Mouse (Mus musculus) midbrain, embryonic 12.5 days (tissue): ENCODE results near the gene Gm4201. TPM values are rescaled to one million over a fixed set of nuclear protein-coding genes. Genes with fewer than 3 reads are reported as not detected.
"Not testable (repeated sequence)": the region's sequence is repeated elsewhere in the genome, so short reads cannot be mapped to it uniquely, and the experiment has no call there.

ENCODE experiments used
- ATAC-seq: fragments of 200-750 bp; cut with Nextera tagmentation; 2 replicates; pipeline ENCODE4 v1.8.0; 2017; ENCODE audit warnings: low read depth, moderate TSS enrichment, moderate library complexity; ENCODE audit not compliant: low FRiP score
- H3K27ac ChIP-seq: fragments of 300-500 bp; sonication (generic); replicated peaks from 2 replicates; pipeline ENCODE4 v1.5.1; 2016; ENCODE audit warnings: mild to moderate bottlenecking
- H3K27me3 ChIP-seq: fragments of 300-500 bp; sonication (generic); 2 replicates; pipeline ENCODE4 v1.6.1; 2016; ENCODE audit warnings: mild to moderate bottlenecking
- H3K36me3 ChIP-seq: fragments of 300-500 bp; sonication (generic); 2 replicates; pipeline ENCODE4 v1.6.1; 2016
- H3K4me1 ChIP-seq: fragments of 300-500 bp; sonication (generic); 2 replicates; pipeline ENCODE4 v1.6.1; 2016
- H3K4me2 ChIP-seq: fragments of 300-500 bp; sonication (generic); replicated peaks from 2 replicates; pipeline ENCODE4 v1.6.1; 2016; ENCODE audit warnings: mild to moderate bottlenecking, moderate library complexity
- H3K4me3 ChIP-seq: fragments of 300-500 bp; sonication (generic); 2 replicates; pipeline ENCODE4 v1.5.1; 2016; ENCODE audit warnings: mild to moderate bottlenecking
- H3K9ac ChIP-seq: fragments of 300-500 bp; sonication (generic); replicated peaks from 2 replicates; pipeline ENCODE4 v1.6.1; 2016; ENCODE audit warnings: mild to moderate bottlenecking, moderate library complexity
- H3K9me3 ChIP-seq: fragments of 300-500 bp; sonication (generic); 2 replicates; pipeline ENCODE4 v1.6.1; 2016; ENCODE audit warnings: mild to moderate bottlenecking
- WGBS: fragments of 180-500 bp; shearing (Covaris S2); methylation state at CpG from one replicate; pipeline ENCODE4 v1.1.7; 2016; 5-methylcytosine and 5-hydroxymethylcytosine counted together
- polyA plus RNA-seq: library from polyadenylated mRNA; unstranded; fragments of >200 nt; fragmentation: Nextera tagmentation; extraction: Ambion mirVana; gene quantifications from 2 replicates; pipeline ENCODE4 v1.2.1, GENCODE M21; 2016

Gene Gm4201
- not detected in 2 replicates for polyA plus RNA-seq

DNA sequence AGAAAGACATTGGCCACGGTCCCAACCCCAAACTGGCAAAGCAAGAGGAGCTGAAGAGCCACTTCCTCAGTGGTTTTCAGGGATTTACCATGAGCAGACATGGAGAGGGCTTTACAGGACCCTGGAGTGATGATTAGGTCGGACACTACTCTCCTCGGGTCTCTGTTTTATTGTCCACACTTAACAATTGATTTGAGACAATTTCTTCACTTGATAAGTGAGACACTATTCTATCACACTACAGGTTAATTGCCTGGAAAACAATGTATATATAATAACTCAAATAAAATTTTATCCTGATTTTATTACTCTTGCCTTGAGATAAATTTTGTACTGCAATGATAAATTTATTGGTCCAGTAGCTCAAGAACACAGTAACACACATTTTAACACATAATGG, at the start of gene Gm4201:
Gene Gm4201, minus strand, starts transcription at position 101 of the 400 bp plus-strand sequence.
- H3K27ac ChIP-seq, H3K9ac ChIP-seq, H3K27me3 ChIP-seq, H3K9me3 ChIP-seq, H3K4me3 ChIP-seq, H3K4me2 ChIP-seq, H3K4me1 ChIP-seq, H3K36me3 ChIP-seq, ATAC-seq: not testable (repeated sequence)
- WGBS = no CpG with 5 or more reads among the region's 3 CpGs

DNA sequence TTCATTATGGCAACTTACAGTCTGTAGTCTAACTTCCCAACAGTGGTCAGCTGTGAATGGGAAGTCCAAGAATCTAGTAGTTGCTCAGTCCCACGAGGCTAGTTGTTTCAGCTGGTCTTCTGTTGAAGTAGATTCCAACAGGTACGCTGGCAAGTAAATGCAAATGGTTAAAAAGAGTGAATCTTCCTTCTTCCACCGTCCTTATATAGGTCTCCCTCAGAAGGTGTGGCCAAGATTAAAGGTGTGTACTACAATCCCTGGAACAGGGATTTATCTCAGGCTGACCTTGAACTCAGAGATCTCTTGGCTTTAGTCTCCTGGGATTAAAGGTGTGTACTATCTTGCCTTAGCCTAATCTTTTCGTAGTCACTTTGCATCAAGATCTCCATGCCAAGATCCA, 22.9 kb upstream of the Gm4201 start, which contains the start of gene Gm4565:
Gene Gm4565, minus strand, starts transcription at position 101 of the 400 bp plus-strand sequence.
- H3K27me3 ChIP-seq, H3K9ac ChIP-seq, H3K4me3 ChIP-seq, H3K27ac ChIP-seq, ATAC-seq, H3K9me3 ChIP-seq, H3K36me3 ChIP-seq, H3K4me2 ChIP-seq, H3K4me1 ChIP-seq: not testable (repeated sequence)
- 61% methylated on average over 2 of the region's 4 CpGs for WGBS

DNA sequence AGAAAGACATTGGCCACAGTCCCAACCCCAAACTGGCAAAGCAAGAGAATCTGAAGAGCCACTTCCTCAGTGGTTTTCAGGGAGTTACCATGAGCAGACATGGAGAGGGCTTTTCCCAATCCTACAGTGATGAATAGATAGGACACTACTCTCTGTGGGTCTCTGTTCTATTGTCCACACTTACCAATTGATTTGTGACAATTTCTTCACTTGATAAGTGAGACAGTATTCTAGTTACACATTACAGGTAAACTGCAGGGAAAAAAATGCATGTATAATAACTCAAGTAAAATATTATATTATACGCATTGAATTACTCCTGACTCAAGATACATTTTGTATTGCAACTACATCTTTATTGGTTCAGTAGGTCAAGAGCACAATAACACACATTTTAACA, 30.4 kb downstream of the Gm4201 start, which contains the start of gene Gm8677:
Gene Gm8677, minus strand, starts transcription at position 101 of the 400 bp plus-strand sequence.
- no CpG with 5 or more reads among the region's 1 CpGs for WGBS
- not testable (repeated sequence) for ATAC-seq, H3K4me3 ChIP-seq

DNA sequence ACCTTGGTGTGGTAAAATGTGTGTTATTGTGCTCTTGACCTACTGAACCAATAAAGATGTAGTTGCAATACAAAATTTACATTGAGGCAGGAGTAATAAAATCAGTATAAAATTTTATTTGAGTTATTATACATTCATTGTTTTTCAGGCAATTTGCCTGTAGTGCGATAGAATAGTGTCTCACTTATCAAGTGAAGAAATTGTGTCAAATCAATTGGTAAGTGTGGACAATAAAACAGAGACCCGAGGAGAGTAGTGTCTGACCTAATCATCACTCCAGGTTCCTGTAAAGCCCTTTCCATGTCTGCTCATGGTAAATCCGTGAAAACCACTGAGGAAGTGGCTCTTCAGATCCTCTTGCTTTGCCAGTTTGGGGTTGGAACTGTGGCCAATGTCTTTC, 42.5 kb downstream of the Gm4201 start, which contains the start of gene Vmn1r152:
Gene Vmn1r152, plus strand, starts transcription at position 301 of the 400 bp plus-strand sequence.
- no CpG with 5 or more reads among the region's 3 CpGs for WGBS
- not testable (repeated sequence) for H3K4me1 ChIP-seq, H3K4me2 ChIP-seq, H3K4me3 ChIP-seq, H3K9me3 ChIP-seq, H3K36me3 ChIP-seq, H3K27ac ChIP-seq, ATAC-seq, H3K27me3 ChIP-seq, H3K9ac ChIP-seq

More for the DNA sequence above, 30.4 kb downstream of the Gm4201 start, which contains the start of gene Gm8677:
- H3K36me3 ChIP-seq, H3K27me3 ChIP-seq, H3K4me2 ChIP-seq, H3K9me3 ChIP-seq, H3K4me1 ChIP-seq, H3K9ac ChIP-seq, H3K27ac ChIP-seq: not testable (repeated sequence)

Other genes with a start within 250 kb of the Gm4201 start
- gene Gm4187, start 235.6 kb downstream of the Gm4201 start, polyA plus RNA-seq = not detected in 2 replicates
- not detected in 2 replicates for gene Gm8660, start 194.3 kb downstream of the Gm4201 start, polyA plus RNA-seq
- gene Vmn1r148, start 151.8 kb downstream of the Gm4201 start, polyA plus RNA-seq = not detected in 2 replicates
- not detected in 2 replicates for gene Vmn1r149, start 127.1 kb downstream of the Gm4201 start, polyA plus RNA-seq
- not detected in 2 replicates for gene Gm10665, start 101.3 kb downstream of the Gm4201 start, polyA plus RNA-seq
- gene Vmn1r151, start 65.7 kb downstream of the Gm4201 start, polyA plus RNA-seq = not detected in 2 replicates
- not detected in 2 replicates for gene Vmn1r152, start 42.4 kb downstream of the Gm4201 start, polyA plus RNA-seq
- not detected in 2 replicates for gene Gm8677, start 30.5 kb downstream of the Gm4201 start, polyA plus RNA-seq
- not detected in 2 replicates for gene Gm4565, start 22.8 kb upstream of the Gm4201 start, polyA plus RNA-seq
- gene Vmn1r155, start 92.7 kb upstream of the Gm4201 start, polyA plus RNA-seq = not detected in 2 replicates
- gene Gm8693, start 127.0 kb upstream of the Gm4201 start, polyA plus RNA-seq = not detected in 2 replicates
- not detected in 2 replicates for gene Gm4567, start 154.4 kb upstream of the Gm4201 start, polyA plus RNA-seq
- not detected in 2 replicates for gene Vmn1r157, start 196.4 kb upstream of the Gm4201 start, polyA plus RNA-seq
- gene Vmn1r158, start 225.4 kb upstream of the Gm4201 start, polyA plus RNA-seq = not detected in 2 replicates